Mouse (Mus musculus) cerebellum, adult 8-10 months (tissue): Measurements from ENCODE around the gene Igfbp7.

Source experiments
- DNase-seq: peaks from one replicate; pipeline ENCODE4 v3.0.0; 2022

Igfbp7 gene

GRCm38 (mm10) chr5:77404941-77405340, 2.9 kb downstream of the Igfbp7 start:
- DNase-seq: no peak

GRCm38 (mm10) chr5:77402901-77403300, 4.9 kb downstream of the Igfbp7 start:
- no peak for DNase-seq

GRCm38 (mm10) chr5:77402137-77402536, 5.7 kb downstream of the Igfbp7 start:
- no peak for DNase-seq

- DNase-seq: no peak
Observed at GRCm38 (mm10) chr5:77400823-77401222, 7.0 kb downstream of the Igfbp7 start.

- DNase-seq: no peak
Observed at GRCm38 (mm10) chr5:77400151-77400550, 7.7 kb downstream of the Igfbp7 start.

GRCm38 (mm10) chr5:77399076-77399475, 8.8 kb downstream of the Igfbp7 start:
- no peak for DNase-seq

- no peak for DNase-seq
Observed at GRCm38 (mm10) chr5:77398285-77399057, 9.4 kb downstream of the Igfbp7 start.

- DNase-seq: no peak
Observed at GRCm38 (mm10) chr5:77393990-77394618, 13.7 kb downstream of the Igfbp7 start.

GRCm38 (mm10) chr5:77393094-77393619, 14.7 kb downstream of the Igfbp7 start:
- DNase-seq: no peak

- no peak for DNase-seq
Observed at GRCm38 (mm10) chr5:77390272-77390671, 17.6 kb downstream of the Igfbp7 start.

- DNase-seq: no peak
Observed at GRCm38 (mm10) chr5:77388359-77388758, 19.5 kb downstream of the Igfbp7 start.

GRCm38 (mm10) chr5:77387414-77387704, 20.5 kb downstream of the Igfbp7 start:
- no peak for DNase-seq

- DNase-seq: no peak
Observed at GRCm38 (mm10) chr5:77386596-77387413, 21.0 kb downstream of the Igfbp7 start.

- DNase-seq: no peak
Observed at GRCm38 (mm10) chr5:77385900-77386595, 21.8 kb downstream of the Igfbp7 start.

GRCm38 (mm10) chr5:77385221-77385620, 22.6 kb downstream of the Igfbp7 start:
- DNase-seq: no peak

- no peak for DNase-seq
Observed at GRCm38 (mm10) chr5:77384724-77385123, 23.1 kb downstream of the Igfbp7 start.

GRCm38 (mm10) chr5:77383799-77384554, 23.9 kb downstream of the Igfbp7 start:
- no peak for DNase-seq

GRCm38 (mm10) chr5:77381686-77382085, 26.2 kb downstream of the Igfbp7 start:
- no peak for DNase-seq

GRCm38 (mm10) chr5:77381283-77381682, 26.6 kb downstream of the Igfbp7 start:
- DNase-seq: no peak

- DNase-seq: no peak
Observed at GRCm38 (mm10) chr5:77380321-77380901, 27.4 kb downstream of the Igfbp7 start.

GRCm38 (mm10) chr5:77379434-77380135, 28.3 kb downstream of the Igfbp7 start:
- no peak for DNase-seq
